Mouse (Mus musculus): ENCODE measurements around the gene 1700028K03Rik.

- TF ChIP-seq ELF1 (IDR thresholded peaks at IDR 0.05; ENCODE audit: low read depth, low read length) = no peak
- TF ChIP-seq CTCF (IDR thresholded peaks at IDR 0.05 in 2 of 3, conservative IDR thresholded peaks at IDR 0.05 in 1 of 3; ENCODE audit: control insufficient read depth in 1 of 3, insufficient read depth in 1 of 3, low read depth in 2 of 3, low read length in 3 of 3, poor library complexity in 1 of 3, severe bottlenecking in 1 of 3) = no peak
- TF ChIP-seq USF1 (IDR thresholded peaks at IDR 0.05; ENCODE audit: low read depth, low read length) = no peak
These were observed 42.0 kb upstream of the 1700028K03Rik start for GRCm38 (mm10) chr5:107492471-107492870.

Data from MEL (cell line).